Comparison of ENCODE assay signal across 8 mouse cellular contexts in the genomic region with DNA sequence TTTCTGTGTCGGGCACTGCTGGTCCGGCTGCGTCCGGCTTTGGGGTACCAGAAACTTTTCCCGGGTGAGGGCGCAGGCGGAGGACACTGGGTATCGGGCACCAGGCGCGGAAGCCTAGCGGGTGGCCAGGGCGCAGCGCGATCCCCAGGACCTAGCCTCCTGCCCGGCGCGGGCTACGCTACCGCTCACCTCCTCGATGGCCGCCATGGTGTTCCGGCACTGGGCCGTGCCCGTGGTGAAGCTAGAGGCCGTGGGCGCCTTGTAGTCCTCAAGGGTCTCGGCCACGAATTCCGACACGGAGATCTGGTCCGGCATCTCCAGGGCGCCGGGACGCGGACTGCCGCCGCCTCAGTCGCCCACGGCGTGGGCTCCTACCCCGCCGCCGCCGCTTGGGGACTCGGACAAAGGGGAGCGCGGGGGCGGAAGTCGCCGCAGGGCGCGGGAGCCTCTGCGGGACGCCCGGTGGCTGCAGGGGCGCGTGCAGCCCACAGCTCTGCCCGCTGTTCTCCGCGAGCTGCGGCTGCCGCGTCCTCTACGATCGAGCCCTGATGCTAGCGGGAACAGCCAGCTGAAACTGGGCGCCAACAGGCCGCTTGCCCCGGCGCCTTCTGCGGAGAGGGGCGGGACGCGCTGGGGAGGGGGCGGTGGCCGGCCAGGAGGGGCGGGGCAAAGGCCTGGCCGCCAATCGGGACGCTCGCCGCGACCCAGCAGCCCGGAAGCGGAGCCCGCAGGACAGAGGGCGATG.
DNase-seq lines count a peak whose midpoint lies in the region; ATAC-seq and TF ChIP-seq lines count a peak whose summit lies in the region.
"Not testable (repeated sequence)": the region's sequence is repeated elsewhere in the genome, so short reads cannot be mapped to it uniquely, and the experiment has no call there.

No protein-coding gene starts in this region.

- TF ChIP-seq CTCF in ES-Bruce4 (IDR thresholded peaks at IDR 0.05; ENCODE audit: low read depth, low read length): not testable (repeated sequence)

- not testable (repeated sequence) for TF ChIP-seq EP300 in ES-Bruce4 (IDR thresholded peaks at IDR 0.05; ENCODE audit: insufficient read depth, low read depth, low read length)

- peak overlapping the region; percentile 41 for H3K4me2 ChIP-seq in lung, embryonic 15.5 days

- TF ChIP-seq POLR2A in ES-Bruce4 (IDR thresholded peaks at IDR 0.05; ENCODE audit: insufficient read depth, low read length): peak; percentile 72

- not testable (repeated sequence) for H3K4me1 ChIP-seq in ES-Bruce4 (ENCODE audit: control insufficient read depth, insufficient read depth, low read length); lung, embryonic 15.5 days

- peak; percentile 27 for DNase-seq in cerebellum, adult 8-10 months
- DNase-seq in forelimb bud, embryonic 11.5 days (ENCODE audit: low read depth, low spot score): peak; percentile 2
- DNase-seq in layer of hippocampus, adult 18-20 months (ENCODE audit: low spot score in 2 of 2): peak; percentile 11 to 53
- peak; percentile 46 for DNase-seq in ovary, adult 18-20 months (ENCODE audit: low spot score)
- peak; percentile 69 for DNase-seq in testis, postnatal 14 days (ENCODE audit: low spot score)

- not testable (repeated sequence) for H3K9me3 ChIP-seq in ES-Bruce4 (replicated peaks; ENCODE audit: control insufficient read depth, insufficient read depth, low read length, poor library complexity, severe bottlenecking)
- peaks cover 11% of the 10 kb centered on the region; the same call in 1 of the 2 replicates for H3K9me3 ChIP-seq in lung, embryonic 15.5 days

- H3K27ac ChIP-seq in ES-Bruce4 (ENCODE audit: insufficient read depth, low read length): not testable (repeated sequence)
- H3K27ac ChIP-seq in lung, embryonic 15.5 days: peak overlapping the region; percentile 88

- H3K36me3 ChIP-seq in ES-Bruce4 (ENCODE audit: control insufficient read depth, insufficient read depth, low read length, poor library complexity, severe bottlenecking): not testable (repeated sequence)
- H3K36me3 ChIP-seq in lung, embryonic 15.5 days: peaks cover 12% of the 10 kb centered on the region

- peak overlapping the region; percentile 87 for H3K4me3 ChIP-seq in ES-Bruce4 (ENCODE audit: low read depth, low read length)
- peak overlapping the region; percentile 65 for H3K4me3 ChIP-seq in lung, embryonic 15.5 days

- peak; percentile 99 to 100 for ATAC-seq in hematopoietic stem cell, adult 5-6 weeks (replicated peaks in 1 of 2; ENCODE audit: insufficient read depth in 1 of 2, low FRiP score in 2 of 2, low TSS enrichment in 1 of 2, low read depth in 1 of 2, poor library complexity in 2 of 2, severe bottlenecking in 2 of 2)
- ATAC-seq in lung, embryonic 15.5 days (ENCODE audit: borderline replicate concordance, extremely low read depth, low FRiP score, low TSS enrichment): peak; percentile 100

- 1% methylated on average over 86 of the region's 87 CpGs for WGBS in lung, embryonic 15.5 days

- peak overlapping the region; percentile 96 for H3K9ac ChIP-seq in ES-Bruce4 (ENCODE audit: low read depth, poor library complexity, severe bottlenecking)
- H3K9ac ChIP-seq in lung, embryonic 15.5 days: peak overlapping the region; percentile 70

- not testable (repeated sequence) for H3K27me3 ChIP-seq in ES-Bruce4 (ENCODE audit: control insufficient read depth, insufficient read depth, low read length, poor library complexity, severe bottlenecking); lung, embryonic 15.5 days

Comparison
In these comparisons a context has a peak if more than half of its experiments do, and no peak if none do; other contexts are left out.
1. DNase-seq: peak in every context shown above with its lines; median percentile 69 in testis, postnatal 14 days; 46 in ovary, adult 18-20 months; 32 in layer of hippocampus, adult 18-20 months; 27 in cerebellum, adult 8-10 months; 2 in forelimb bud, embryonic 11.5 days.